9 mouse cellular contexts compared by ENCODE assay signal in genomic region chr11:83115138-83115537, GRCm38 (mm10). TPM values are rescaled to one million over a fixed set of nuclear protein-coding genes. Genes with fewer than 3 reads are reported as not detected.
DNase-seq lines count a peak whose midpoint lies in the region; ATAC-seq and TF ChIP-seq lines count a peak whose summit lies in the region.
"Had no signal": no experiment of that assay in that cellular context is flagged by ENCODE, and none has a peak within 500 bp of the region (broad histone marks: within the 10 kb centered on the region; RNA-seq: fewer than 3 reads in every experiment).

No protein-coding gene starts in this region.

- 23% methylated on average over 2 of the region's 2 CpGs for WGBS in heart, embryonic 12.5 days
- 28% methylated on average over 2 of the region's 2 CpGs for WGBS in stomach, postnatal 0 days

- no peaks in the 10 kb centered on the region for H3K36me3 ChIP-seq in heart, embryonic 12.5 days
- H3K36me3 ChIP-seq in stomach, postnatal 0 days (ENCODE audit: control insufficient read depth, insufficient read depth, low read length), result no peaks in the 10 kb centered on the region
- H3K36me3 ChIP-seq: heart, embryonic 15.5 days had no signal

- no peak for ATAC-seq in heart, embryonic 12.5 days (ENCODE audit: insufficient number of reproducible peaks, low FRiP score)
- no peak for ATAC-seq in stomach, postnatal 0 days (ENCODE audit: low FRiP score, low TSS enrichment)

- TF ChIP-seq EP300 in stomach, postnatal 0 days (optimal IDR thresholded peaks at IDR 0.05), result no peak

- no peaks in the 10 kb centered on the region for H3K27me3 ChIP-seq in heart, embryonic 12.5 days (replicated peaks)
- no peaks in the 10 kb centered on the region for H3K27me3 ChIP-seq in stomach, postnatal 0 days (ENCODE audit: control insufficient read depth, insufficient read depth, low read length)
- H3K27me3 ChIP-seq: heart, embryonic 15.5 days had no signal

- peak; percentile 54 to 66 for DNase-seq in heart, adult 18-20 months
- peak; percentile 34 for DNase-seq in right cerebral cortex, adult 2 months (ENCODE audit: low spot score in 2 of 2)
- DNase-seq in right cerebral cortex, postnatal 25 days, result no peak
- DNase-seq in layer of hippocampus, adult 9-11 months, result peak; percentile 25
- no peak for DNase-seq in stomach, postnatal 0 days (ENCODE audit: low spot score)
- DNase-seq in frontal cortex, postnatal 25 days (ENCODE audit: low spot score in 2 of 2), result no peak
- DNase-seq in cerebellum, adult 8-10 months, result no peak

- no peak overlapping the region for H3K4me2 ChIP-seq in heart, embryonic 12.5 days
- no peak overlapping the region for H3K4me2 ChIP-seq in stomach, postnatal 0 days (replicated peaks; ENCODE audit: low read depth)
- H3K4me2 ChIP-seq: heart, embryonic 15.5 days had no signal

- no peak overlapping the region for H3K27ac ChIP-seq in heart, embryonic 12.5 days (ENCODE audit: poor library complexity, severe bottlenecking)
- H3K27ac ChIP-seq in stomach, postnatal 0 days (replicated peaks), result no peak overlapping the region
- H3K27ac ChIP-seq: heart, embryonic 15.5 days had no signal

- TF ChIP-seq CTCF in stomach, postnatal 0 days (IDR thresholded peaks at IDR 0.05; ENCODE audit: low read depth), result peak; percentile 68

- no peak overlapping the region for H3K9ac ChIP-seq in heart, embryonic 12.5 days
- no peak overlapping the region for H3K9ac ChIP-seq in stomach, postnatal 0 days (ENCODE audit: low read length)
- H3K9ac ChIP-seq: heart, embryonic 15.5 days had no signal

- no peak overlapping the region for H3K4me3 ChIP-seq in heart, embryonic 12.5 days
- H3K4me3 ChIP-seq in stomach, postnatal 0 days (ENCODE audit: low read depth, low read length), result no peak overlapping the region
- H3K4me3 ChIP-seq: heart, embryonic 15.5 days had no signal

- H3K9me3 ChIP-seq in heart, embryonic 12.5 days (replicated peaks), result no peaks in the 10 kb centered on the region
- no peaks in the 10 kb centered on the region for H3K9me3 ChIP-seq in stomach, postnatal 0 days (ENCODE audit: control insufficient read depth, low read length)
- H3K9me3 ChIP-seq: heart, embryonic 15.5 days had no signal

- no peaks in the 10 kb centered on the region for H3K4me1 ChIP-seq in heart, embryonic 12.5 days (replicated peaks)
- H3K4me1 ChIP-seq in stomach, postnatal 0 days (replicated peaks; ENCODE audit: control insufficient read depth, insufficient read depth), result no peaks in the 10 kb centered on the region
- H3K4me1 ChIP-seq: heart, embryonic 15.5 days had no signal

RNA-seq across cellular contexts. Expression of gene Slfn1, which starts 1.5 kb away (rescaled TPM):
- total RNA-seq in heart, adult 18-20 months (2021), result under 1 TPM; 0.22 to 0.85 TPM
- polyA plus RNA-seq in heart, embryonic 12.5 days (2016; fragmentation: Nextera tagmentation; extraction: Ambion mirVana), result not detected in 2 replicates
- polyA plus RNA-seq in stomach, postnatal 0 days (2015; fragmentation: Nextera tagmentation; extraction: Ambion mirVana), result 0.17 and 0.29 TPM in 2 replicates

RNA-seq across cellular contexts. Expression of gene Slfn2, which starts 50.2 kb away (rescaled TPM):
- total RNA-seq in heart, adult 18-20 months (2021), result 1 to 10 TPM; 3.2 to 5.2 TPM
- 2.6 and 3.4 TPM in 2 replicates for polyA plus RNA-seq in heart, embryonic 12.5 days (2016; fragmentation: Nextera tagmentation; extraction: Ambion mirVana)
- polyA plus RNA-seq in stomach, postnatal 0 days (2015; fragmentation: Nextera tagmentation; extraction: Ambion mirVana), result 22.1 and 23.1 TPM in 2 replicates

RNA-seq across cellular contexts. Expression of gene Slfn4, which starts 59.8 kb away (rescaled TPM):
- total RNA-seq in heart, adult 18-20 months (2021), result under 1 TPM; 0.08 to 0.10 TPM
- polyA plus RNA-seq in heart, embryonic 12.5 days (2016; fragmentation: Nextera tagmentation; extraction: Ambion mirVana), result not detected in 2 replicates
- polyA plus RNA-seq in stomach, postnatal 0 days (2015; fragmentation: Nextera tagmentation; extraction: Ambion mirVana), result 0.52 and 0.64 TPM in 2 replicates

Comparison
In these comparisons a context has a peak if more than half of its experiments do, and no peak if none do; other contexts are left out.
1. DNase-seq: peak in heart, adult 18-20 months (2 of 2), right cerebral cortex, adult 2 months (2 of 2) and layer of hippocampus, adult 9-11 months (single experiment); none in right cerebral cortex, postnatal 25 days (single experiment), stomach, postnatal 0 days (single experiment), frontal cortex, postnatal 25 days (0 of 2) and cerebellum, adult 8-10 months (single experiment).